Mouse (Mus musculus) frontal cortex, adult (tissue): ENCODE results near the gene Tas2r143.

Experiments
- ATAC-seq: cut with Nextera tagmentation; 2 replicates; pipeline ENCODE4 v1.9.2; 2017; ENCODE audit warnings: mild to moderate bottlenecking, moderate library complexity, mixed read lengths; ENCODE audit not compliant: low TSS enrichment

The Tas2r143 gene

DNA sequence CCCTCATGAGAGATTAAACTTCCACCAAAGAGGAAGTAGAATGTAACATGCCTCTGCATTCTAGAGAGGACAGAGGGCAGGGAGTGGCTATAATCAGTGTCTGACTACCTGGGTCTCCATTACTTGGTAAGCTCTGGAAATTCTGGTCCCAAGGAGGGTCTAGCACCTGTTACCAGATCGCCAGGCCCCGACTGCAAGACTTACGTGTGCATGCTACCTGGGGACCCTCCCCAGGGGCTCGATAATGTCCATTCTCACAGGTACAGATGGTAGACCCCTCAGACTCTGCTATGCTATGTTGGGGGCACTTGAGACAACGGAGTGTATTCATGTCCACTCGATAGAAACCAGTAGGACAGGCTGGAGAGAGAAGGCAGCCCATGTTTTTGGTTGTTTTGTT is 34.8 kb upstream of the Tas2r143 start:
- no peak for ATAC-seq

DNA sequence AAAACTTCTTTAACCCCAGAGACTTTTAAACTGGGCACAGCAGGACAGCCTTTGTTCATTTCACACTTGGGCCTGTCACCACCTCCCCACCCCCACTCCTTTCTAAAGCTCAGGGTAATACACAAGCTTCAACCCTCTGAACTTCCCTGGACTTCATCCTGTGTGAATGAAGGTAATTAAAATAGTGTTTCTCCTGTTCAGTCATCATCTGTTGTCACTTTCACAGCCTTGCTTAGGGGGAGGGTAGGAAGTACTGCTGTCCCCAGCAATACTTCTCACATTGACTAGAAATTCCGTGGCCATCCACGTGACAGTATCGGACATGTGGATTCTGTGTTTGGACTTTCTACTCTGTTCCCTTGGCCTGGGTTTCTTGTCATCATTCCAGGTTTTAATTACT is 30.2 kb upstream of the Tas2r143 start:
- ATAC-seq = no peak

DNA sequence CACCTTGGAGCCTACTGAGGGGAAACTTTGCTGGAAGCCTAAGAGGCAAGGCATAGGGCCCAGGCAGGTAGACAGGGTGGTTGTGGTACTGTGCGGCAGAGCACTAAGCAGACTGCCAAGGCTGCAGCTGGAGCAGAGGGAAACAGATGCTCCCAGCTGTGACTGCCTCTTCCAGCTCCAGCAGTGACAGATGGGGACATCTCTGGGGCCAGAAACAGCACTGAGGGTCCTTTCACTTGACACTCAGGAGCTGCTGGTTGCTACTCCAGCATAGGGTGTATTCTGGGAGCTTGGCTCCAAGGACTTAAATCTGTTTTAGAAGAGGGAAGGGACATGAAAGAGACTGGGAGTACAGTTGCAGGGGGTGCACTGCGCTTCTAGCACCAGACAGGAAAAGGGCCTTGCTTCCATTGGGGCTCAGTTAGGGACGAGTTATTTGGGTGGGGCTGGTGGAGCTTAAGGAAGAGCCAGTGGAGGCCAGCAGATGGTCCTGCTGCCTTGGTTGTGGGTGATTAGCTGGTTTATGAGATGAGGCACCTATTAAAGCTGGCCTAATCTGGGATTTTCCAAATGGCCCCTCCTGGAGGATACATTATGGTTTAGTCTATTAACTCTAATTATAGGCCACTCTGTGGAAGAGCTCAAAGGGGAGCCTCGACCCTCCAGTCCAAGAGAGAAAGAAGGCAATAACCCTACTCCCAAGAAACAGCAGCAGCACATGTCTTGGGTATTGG is 29.2 kb upstream of the Tas2r143 start:
- ATAC-seq = peak; percentile 53

DNA sequence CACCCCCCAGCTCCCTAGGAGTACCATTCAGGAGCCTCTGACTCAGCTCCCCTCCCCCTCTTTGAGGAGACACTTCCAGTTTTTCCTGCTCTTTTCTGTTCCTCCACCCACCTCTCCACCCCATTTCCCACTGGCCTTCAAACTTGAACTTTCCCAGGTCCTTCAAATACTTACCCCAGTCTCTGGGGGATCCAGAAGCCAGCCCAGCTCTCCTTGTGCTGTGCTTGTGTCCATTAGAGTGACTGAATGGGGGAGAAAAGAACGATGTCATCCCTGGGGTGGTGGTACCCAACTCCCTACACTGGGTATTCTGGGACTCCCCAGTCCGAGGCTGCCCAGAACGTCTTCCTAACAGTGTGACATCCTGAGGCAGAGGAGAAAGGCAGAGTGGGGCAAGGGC is 28.0 kb upstream of the Tas2r143 start:
- no peak for ATAC-seq

DNA sequence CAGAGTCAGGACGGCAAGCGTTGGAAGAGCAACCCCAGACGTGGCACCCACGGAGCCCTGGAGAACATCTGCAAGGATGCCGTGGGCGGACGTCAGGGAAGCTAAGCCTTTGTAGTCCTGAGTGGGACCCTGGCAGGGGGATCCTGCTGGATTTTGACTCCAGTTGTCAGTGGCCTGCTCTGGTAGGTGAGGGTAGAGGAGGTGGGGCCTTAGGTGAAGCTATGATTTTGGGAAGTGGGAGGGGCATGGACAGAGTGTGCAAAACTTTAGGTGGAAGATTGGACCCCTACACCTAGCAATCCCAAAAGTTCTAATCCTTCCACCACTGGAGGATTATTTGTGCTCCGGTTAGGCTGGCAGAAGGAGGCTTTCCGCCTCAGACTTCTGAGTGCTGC is 27.6 kb upstream of the Tas2r143 start:
- ATAC-seq = no peak

DNA sequence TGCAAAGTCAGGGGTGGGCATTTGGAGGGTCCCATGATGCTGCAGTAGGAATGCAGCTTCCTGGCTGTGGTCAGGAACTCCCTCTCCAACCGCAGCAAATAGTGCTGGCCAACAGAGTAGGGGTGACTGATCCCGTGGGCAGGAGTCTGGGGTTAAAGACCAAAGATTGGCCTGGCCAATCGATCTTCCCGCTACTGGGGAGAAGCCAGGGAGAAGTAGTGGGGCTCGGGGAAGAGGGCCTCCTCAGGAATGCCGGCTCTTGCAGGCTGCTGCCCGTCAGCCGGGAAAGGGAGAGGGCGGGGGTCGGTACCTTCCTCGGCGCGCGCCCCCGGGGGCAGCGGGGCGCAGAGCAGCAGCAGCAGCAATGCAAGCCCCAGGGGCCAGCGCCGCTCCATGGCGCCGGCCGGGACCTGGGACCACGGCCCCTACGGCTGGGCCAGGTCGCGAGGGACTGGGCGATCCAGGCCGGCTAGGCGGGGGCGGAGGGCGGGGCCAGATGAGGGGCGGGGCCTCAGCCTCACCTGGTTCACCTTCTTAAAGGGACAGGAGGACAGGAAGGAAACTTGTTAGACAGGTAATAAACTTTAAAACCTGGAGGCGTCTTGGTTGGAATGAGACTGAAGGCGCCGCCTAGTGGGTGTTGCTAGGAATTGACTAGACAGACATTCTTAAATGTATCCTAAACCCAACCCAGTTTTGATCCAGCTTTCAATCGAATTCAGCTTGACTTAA is 27.1 kb upstream of the Tas2r143 start, which contains the start of gene Epha1:
Gene Epha1, minus strand, starts transcription at position 453 of the 732 bp plus-strand sequence.
- peak; percentile 45; the same call in 1 of the 2 replicates for ATAC-seq

DNA sequence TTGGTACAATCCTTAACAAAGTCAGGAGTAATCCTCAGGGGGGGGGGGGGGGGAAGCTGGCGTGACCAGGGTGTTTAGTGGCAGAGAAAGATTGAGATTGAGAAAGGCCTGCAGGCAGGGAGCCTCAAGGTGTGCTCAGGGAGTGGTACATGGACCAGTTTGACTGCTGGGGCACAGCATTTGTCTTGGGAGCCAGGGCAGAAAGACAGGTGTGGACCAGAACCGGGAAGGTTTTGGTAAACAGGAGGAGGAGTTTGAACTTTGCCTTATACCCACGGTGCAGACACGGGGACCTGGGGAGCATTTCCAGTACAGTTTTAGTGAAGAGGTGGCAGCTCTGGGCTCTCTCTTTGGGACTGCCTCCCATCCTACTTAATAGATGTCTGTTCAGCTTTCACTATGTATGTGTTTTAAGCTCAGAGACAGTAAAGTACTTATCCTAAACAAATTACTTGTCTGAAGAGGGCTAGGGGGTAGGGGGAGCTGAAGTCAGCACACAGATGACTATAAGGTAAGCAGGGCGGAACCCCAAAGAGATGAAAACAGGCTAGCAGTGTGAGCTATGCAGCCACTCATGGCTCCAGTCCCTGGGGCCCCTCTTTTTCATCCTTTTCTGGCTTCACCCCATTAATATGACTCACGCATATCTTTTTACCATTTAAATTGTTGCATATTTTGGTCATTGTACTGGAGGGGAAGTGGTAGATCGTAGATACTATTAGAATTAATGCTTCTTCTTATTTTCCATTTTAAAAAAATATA is 26.2 kb upstream of the Tas2r143 start:
- no peak for ATAC-seq

DNA sequence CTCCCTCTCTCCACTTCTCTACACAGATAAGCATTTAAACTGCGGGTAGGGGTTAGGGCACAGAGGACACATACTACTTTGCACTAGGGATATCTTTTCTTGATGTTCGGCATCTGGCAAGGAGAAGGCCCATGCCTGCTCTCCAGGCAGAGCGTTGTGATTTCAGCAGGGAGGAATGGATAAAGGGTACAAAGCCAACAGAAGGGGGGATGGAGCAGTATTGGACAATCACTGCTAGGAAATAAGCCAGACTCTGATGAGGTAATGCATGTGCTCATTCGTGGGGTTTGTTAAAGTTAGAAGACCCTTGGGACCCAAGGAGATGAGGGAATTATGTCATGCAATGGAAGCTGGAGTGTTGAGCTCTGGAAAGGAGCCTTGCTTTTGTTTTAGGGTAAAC is 25.3 kb upstream of the Tas2r143 start:
- no peak for ATAC-seq

DNA sequence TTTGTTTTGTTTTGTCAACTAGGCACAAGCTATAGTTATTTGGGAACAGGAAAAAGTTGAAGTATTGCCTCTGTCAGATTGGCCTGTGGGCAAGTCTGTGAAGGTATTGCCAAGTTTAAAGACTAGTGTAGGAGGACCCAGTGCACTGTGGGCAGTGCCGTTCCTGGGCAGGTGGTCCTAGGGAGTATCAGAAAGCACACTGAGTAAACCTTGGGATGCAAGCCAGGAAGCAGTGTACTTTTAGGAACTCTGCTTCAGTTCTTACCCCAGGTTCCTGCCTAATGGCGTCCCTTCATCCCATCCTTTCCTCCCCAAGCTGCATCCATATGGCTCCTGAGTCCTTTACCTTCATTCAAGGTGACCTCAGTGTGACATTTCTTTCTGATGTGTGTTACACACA is 24.9 kb upstream of the Tas2r143 start:
- no peak for ATAC-seq

DNA sequence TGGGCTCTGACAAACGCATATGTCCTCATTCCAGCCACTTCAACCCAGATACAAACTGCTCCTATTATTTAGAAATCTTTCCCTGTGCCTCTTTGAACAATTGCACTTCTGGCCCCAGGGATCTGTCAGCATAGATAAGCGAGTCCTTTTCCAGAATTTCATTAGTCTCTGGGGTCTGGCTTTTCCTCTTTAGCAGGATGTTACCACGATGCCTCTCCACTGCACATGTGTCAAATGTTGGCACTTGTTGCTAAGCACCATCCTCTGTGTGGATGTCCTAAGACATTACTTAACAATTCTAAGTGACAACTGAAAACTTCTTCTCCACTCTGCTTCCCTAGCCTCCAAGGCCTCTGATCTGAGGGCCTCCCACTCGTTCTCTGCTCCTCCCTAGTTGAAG is 24.0 kb upstream of the Tas2r143 start:
- ATAC-seq = no peak

DNA sequence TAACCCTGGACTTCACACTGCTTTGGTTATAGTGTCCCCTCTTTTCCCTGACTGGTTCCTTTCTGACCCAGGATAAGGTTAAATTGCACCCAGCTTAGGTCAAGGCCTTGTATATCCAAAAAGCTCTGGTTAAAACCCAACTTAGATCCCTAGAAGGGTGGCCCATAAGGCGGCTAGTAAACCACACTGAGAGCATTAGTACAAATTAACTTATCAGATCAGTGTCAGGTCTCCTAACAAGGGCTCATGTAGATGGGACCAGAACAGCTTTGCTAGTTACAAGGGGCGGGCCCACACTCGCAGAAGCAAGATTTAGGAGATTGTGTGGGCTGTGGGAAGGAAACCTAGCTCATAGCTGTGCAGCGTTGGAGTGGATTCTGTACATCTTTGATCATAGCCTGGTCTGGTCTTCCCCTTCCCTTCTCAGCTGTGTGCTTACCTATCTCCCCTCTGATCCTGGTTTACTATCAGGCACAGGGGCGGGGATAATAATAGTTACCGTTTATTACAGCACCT is 23.5 kb upstream of the Tas2r143 start:
- ATAC-seq = peak; percentile 69

DNA sequence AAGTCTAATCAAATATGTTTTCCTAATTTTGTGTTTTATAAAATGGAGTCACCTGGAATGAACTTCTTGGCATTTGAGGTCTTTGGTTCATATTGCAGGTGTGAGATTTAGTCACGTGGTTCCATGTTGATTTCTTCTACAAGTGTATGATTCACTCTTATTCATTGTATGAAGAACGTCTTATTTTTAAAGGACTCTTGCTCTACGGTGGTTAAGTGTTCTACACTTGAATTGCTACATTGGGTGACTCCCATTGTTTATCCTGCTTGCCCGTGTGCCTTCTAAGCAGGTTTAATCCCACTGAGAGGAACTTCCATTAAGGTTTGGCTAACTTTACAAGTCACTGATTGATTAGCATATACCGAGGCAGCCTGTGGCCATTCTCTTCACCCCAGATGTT is 22.8 kb upstream of the Tas2r143 start:
- ATAC-seq = no peak

DNA sequence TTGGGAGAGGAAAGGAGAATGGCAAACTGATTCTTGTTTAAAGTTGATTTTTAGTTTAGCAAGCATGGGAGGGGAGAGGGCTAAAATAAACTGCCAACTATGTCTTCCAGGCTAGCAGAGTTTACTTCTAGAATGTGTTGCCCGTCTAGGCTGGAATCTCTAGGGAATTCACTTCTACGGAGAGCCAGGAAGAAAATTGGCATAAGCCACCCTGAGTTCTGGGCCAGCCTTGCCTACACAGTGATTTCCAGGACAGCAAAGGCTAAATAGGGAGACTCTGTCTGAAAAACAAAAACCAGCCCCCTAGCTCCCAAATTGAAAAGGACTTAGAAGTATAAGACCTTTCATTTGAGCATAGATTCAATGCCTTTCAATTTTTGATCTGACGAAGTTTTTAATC is 20.5 kb upstream of the Tas2r143 start:
- no peak for ATAC-seq

DNA sequence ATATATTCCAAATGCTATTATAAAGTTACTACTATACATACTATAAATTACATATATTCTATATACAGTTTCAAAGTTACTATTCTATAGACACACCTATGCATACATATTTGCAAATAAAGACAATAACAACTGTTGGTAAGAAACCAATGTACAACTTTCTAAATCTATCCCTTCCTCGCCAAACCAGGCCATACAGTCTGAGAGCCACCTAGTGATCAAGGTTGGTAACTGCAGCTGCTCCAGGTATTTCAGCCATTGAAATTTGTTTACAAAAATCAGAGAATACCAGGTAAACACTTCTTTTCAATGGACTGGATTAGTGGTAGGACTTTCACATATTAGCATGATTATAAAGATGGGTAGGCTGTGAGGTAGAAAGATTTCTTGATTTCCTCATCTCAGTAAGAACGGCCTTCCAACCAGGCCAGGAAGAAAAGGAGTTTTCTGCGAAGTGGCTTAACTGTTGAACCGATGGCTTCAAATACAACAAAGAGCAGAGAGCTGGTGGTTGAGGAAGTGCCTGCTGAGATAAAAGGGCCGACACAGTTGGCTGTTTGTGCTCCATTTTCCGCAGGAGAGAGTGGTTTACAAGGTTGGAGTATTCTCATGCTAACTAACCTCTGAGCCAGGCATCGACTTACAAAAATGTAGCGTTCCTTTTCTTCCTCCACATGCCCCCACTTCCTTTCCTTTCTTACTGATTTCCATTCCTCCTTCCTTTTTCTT is 19.5 kb upstream of the Tas2r143 start:
- peak; percentile 66; the same call in 1 of the 2 replicates for ATAC-seq

DNA sequence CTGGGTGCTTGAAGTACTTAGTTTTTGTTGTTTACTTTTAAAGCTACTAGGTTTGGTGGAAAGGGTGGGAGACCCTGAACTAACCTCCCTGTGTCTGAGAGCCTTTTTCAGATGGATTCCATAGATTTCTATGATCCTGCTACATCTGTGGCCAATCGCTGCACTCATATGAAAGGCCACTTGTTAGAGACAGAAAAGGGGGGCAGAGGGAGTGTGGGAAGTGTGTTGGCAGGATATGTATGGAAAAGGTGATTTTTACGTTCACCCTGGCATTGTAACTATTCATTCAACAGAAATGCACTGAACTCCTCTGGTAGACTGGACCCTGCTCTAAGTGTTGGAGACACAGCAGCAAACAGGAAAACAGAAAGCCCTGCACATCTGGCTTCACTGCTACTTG is 18.8 kb upstream of the Tas2r143 start:
- ATAC-seq = no peak

DNA sequence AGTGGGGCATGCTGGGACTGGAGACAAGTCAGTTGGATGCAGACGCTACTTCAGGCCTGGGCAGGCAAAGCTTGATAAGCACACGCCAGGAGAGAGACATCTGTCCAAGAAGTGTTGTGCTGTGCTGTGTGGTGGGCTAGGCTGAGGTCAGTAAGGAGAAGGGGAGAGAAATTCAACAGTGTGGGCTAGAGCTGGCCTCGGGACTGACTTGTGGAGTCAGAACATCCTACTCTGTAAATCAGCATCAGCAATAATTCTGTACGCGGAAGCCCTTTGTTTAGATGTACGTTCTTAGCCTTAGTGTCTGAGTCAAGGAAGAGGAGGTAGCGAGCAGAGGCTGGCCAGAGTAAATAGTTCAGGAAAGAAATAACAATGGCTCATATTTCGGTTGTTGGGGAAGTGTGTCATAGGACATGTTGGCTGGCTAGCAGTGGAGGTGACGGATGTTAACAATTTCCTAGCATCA is 18.1 kb upstream of the Tas2r143 start:
- no peak for ATAC-seq

DNA sequence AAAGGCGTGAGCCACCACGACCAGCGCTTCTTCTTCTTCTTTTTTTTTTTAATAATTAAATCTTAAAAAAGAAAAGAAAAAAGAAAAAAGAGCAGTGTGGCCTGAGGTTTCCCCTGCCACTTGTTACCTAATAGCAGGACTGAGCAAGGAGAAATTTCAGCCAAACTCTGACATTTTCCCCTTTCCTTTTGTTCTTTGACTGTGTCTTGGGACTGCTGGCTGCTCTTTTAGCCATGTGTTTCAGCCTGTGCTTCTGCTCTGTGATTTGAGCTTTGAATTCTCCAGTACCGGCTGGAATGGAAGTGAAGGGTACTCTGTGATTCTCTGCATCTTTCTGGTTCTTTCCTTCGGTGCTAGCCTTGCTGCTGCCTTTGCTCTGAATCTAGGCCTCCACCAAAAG is 16.7 kb upstream of the Tas2r143 start:
- no peak for ATAC-seq

DNA sequence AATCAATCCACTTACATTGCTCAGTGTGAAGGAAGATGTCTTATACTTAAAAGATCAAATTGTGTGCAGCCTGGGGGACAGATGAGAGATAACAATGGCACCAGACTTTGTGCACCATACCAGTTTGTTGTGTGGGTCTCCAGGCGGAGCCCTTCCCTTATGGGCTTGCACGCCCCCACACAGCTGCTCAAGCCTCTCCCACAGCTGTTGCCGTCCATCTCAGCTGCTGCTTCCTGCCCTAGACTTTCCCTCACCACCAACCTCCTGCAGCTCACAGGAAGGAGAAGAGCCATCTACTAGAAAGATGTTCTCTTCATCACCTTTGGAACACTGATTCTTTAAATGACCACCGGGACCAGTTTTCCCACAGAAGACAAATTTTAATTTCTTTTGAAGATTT is 14.4 kb upstream of the Tas2r143 start:
- peak; percentile 64 for ATAC-seq

DNA sequence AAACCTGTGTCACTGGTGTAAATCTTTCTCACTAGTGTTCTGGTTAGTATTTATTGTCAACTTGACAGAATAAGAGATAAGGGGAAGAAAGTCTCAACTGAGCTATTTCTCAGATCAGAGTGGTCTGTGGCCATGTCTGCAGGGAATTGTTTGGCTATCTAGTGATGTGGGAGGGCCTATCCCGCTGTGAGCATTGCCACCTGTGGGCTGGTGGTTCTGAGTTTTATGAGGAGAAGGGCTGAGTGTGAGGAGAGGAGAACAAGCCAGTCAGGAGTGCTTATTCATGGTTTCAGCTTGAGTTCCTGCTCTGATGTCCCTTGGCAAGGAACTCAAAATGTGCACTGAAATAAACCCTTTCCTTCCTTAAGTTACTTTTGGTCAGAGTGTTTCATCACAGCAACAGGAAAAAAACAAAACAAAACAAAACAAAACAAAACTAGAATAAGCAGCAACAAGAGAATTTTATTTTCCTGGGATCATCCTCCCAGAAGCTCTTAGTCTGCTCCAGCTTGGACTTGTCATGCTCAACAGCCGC is 8.2 kb upstream of the Tas2r143 start:
- no peak for ATAC-seq

DNA sequence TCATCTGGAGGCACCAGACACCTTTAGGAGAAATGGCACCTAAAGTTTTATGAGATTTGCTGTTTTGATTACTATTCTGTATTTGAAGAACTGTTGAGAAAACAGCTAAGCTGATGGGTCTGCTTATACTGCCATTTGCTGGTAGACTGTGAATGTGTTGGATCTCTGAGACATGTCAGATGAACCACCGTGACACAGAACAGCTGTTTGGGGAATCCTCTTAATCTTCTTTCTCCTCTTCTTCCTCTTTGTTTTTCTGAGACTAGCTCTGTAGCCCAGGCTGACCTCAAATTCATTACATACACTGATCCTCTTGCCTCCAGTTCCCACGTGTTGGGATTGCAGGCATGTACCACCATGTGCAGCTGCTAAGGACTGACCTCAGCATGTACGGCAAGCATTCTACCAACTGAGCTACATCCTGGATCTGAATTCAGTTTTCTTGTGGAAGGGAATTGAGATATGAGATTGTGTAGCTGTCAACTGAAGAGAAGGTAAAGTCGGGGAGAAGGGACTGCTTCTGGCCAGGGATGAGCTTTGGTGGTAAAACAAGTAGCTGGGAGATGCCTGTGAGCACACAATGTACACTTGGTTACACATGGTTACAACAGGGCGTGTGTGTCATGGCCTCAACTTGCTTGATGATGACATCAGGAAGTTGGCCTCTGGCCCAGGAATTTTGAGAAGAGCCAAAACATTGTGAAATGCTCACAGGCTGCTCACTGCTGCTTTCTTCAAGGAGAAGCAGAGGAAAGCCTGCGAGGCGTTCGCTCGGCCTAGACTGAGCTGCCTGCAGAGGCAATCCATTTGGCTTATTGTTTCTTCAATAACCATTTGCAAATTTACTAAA is 3.9 kb upstream of the Tas2r143 start:
- ATAC-seq = peak; percentile 72
